Mouse (Mus musculus): ENCODE data around the gene Gm17332. TPM values are rescaled to one million over a fixed set of nuclear protein-coding genes. Genes with fewer than 3 reads are reported as not detected.

Gm17332 gene
- polyA plus RNA-seq (2012; rRNA removed; ENCODE audit: low replicate concordance): not detected in 2 replicates

GRCm38 (mm10) chr11:31182362-31182761 is at the start of gene Gm17332:
TSS of gene Gm17332 (minus strand) at chr11:31182462.

Other genes starting within 250 kb of the Gm17332 start
- 23.7 and 29.4 TPM in 2 replicates for gene Erlec1, start 228.1 kb downstream of the Gm17332 start, polyA plus RNA-seq (2012; rRNA removed; ENCODE audit: low replicate concordance)
- 2.3 and 3.0 TPM in 2 replicates for gene Chac2, start 196.1 kb downstream of the Gm17332 start, polyA plus RNA-seq (2012; rRNA removed; ENCODE audit: low replicate concordance)
- gene Stc2, start 187.6 kb upstream of the Gm17332 start, polyA plus RNA-seq (2012; rRNA removed; ENCODE audit: low replicate concordance): 11.3 and 11.9 TPM in 2 replicates